Mouse (Mus musculus): ENCODE results near the gene Senp1.
A peak's percentile ranks its signal among the peaks of the same experiment; 100 is the strongest.

Gene Senp1

DNA sequence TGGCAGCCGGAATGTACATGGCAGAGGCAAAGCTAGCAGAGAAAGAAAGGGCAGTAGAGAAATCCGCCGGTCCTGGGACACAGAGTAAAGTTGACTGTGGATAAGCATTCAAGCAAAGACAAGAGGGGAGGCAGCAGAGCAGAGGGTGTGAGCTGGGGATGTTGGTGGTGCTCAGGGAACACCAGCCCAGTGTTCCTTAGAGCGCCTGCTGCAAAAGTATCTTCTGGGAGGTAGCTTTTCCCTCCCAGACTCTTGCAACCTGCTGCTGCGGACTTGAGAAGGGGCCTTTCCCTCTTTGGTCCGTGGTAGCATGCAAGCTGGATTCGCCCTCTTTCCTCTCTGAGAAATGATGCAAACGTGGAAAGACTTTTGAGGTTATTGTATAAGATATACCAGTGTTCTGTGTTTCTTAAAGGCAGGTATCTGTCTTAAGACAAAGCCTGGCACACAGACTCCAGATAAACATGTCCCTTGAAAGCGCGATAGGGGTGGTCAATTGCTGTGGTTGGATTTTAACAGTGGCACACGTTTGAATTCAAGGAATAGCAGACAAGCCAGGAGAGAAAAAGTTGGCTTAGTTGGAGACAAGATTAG, 14.3 kb upstream of the Senp1 start:
- no peak for DNase-seq (ENCODE audit: low read depth in 1 of 2, low spot score in 2 of 2)

DNA sequence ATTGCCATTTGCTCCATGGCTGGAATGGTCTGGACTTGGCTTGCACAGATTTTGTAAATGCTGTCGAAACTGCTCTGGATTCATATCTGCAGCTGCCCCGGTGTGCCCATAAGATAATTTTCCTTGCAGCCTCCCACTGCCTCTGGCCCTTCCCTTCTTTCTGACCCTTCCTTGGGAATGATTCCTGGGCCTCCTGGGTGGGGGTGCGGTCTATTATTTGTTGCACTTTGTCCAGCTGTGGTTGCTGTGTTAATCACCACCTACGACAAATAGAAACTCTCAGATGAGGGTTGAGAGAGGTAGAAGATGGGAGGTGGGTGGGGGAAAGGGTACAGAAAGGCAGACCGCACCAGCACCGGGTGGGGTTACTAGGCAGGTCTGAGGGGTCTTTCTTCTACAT, 13.7 kb upstream of the Senp1 start:
- no peak for DNase-seq (ENCODE audit: low read depth in 1 of 2, low spot score in 2 of 2)

DNA sequence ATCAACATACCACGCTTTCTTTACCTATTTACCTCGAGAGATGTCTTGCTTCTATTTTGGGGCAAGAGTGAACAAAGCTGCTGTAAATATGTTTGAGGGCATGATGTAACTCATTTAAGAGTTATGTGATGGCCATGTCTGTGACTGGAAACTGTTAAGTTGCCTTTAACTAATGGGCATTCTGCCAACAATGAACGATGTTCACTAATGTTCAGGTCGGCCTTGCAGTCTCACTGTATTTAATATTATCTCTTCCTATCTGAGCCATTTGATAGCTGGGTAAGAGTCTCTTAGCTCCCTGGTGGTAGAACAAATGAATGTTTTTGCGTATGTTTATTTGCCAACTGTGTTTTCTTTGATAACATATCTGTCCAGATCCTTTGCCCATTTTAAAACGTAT, 13.0 kb upstream of the Senp1 start:
- no peak for DNase-seq (ENCODE audit: low read depth in 1 of 2, low spot score in 2 of 2)

DNA sequence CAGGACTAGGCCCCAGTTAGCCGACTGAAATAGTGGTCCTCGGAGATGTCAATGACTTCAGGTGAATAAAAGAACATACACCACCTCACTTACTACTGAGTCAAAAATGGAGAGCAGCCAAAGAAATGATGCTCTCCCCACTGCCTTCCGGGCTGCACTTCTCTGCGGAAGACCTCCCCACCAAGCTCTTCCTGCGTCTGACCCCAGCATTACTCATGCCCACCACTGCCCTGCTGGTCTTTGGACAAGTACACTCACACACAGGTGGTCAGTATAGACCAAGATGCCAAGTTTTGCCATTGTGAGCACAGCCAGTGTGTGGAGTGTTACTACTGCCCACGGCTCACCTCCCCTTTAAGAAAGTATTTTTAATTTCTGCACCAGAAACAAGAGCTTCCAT, 8.9 kb upstream of the Senp1 start:
- DNase-seq (ENCODE audit: low read depth in 1 of 2, low spot score in 2 of 2): no peak

DNA sequence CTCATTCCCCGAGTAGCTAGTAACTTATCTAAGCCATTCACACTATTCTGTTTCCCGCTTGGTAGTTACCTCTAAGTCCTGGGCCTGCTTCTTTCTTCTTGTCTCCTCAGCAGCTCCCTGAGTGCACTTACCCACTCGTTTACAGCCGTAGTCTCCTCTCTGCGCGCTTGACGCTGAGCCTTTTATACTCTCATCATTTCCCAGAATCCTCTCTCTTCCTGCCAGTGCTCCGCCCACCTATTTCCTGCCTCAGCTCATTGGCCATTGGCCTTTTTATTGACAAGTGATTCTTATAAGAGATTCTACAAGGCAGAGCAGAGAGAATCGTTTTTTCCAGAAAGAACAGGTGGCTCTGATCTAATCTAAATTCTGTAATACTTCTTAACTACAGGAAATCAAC, 5.0 kb upstream of the Senp1 start:
- no peak for DNase-seq (ENCODE audit: low read depth in 1 of 2, low spot score in 2 of 2)

DNA sequence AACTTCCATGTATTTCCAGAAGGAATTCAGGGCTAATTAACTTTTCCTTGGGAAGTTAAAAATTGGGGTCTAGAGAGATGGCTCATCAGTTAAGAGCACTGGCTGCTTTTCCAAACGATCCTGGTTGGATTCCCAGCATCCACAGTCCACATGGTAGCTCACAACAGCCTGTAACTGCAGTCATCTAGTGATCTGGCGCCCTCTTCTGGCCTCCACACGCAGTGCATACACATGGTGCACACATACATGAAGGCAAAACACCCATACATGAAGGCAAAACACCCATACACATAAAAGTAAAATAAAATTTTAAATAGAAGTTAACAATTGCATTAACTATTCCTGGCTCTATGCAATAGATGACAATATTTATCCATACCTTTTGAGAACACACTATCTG, 3.4 kb upstream of the Senp1 start:
- DNase-seq (ENCODE audit: low read depth in 1 of 2, low spot score in 2 of 2): no peak

DNA sequence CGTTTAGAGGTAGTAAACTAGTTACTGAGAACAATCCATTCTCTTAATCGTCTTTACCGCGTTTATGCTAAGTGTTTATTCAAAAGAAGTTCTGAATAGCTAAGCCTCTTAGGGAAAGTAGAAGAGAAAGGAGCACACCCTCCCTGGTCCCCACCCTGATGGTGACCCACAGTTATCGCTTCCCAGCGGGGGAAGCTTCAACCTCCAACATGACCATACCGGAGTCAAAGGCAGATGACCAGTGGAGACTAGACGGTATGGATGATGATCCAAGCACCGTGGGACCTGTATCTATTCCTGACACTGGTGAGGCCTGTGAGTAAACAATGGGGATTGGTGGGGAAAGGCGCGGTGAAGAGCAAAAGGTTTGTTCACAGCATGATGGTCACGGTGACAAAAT, 1.4 kb upstream of the Senp1 start:
- no peak for DNase-seq (ENCODE audit: low read depth in 1 of 2, low spot score in 2 of 2)

DNA sequence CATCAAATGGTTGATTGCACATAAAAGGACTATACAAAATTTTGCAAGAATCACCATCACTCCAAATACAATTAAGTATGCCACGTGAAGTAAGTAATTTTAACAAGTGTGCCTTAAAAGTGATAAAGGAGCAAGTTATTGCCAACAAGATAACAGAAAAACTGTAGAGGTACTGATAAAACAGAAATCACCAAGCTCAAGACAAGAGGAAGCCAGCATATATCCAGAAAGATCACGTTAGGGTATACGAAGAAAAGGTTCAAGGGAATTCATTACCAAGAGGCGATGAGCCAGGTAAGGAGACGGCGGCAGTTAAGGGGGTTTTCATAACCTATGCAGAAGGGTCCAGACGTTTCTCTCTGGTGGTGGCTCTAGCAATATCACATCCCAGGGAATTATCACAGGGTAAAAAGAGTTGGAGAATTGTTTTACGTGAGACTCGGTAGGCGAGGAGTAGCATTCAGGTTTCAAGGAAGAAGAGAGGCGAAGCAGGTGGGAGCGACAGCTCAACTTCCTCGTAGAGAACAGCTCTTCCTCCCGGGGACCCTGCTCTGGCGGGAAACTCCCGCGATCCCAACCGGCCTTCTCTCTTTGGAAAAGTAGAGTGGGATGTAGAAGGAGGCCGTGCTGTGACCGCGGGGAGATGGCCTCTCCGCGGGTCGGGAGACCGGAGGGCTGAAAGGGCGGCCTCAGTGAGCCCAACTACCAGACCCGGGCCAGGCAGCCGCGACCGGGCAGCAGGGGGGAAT, 998 bp downstream of the Senp1 start, which contains the start of gene Pfkm:
Gene Pfkm (plus strand): TSS at position 218 of the 749 bp plus-strand sequence.
- no peak for DNase-seq (ENCODE audit: low read depth in 1 of 2, low spot score in 2 of 2)

DNA sequence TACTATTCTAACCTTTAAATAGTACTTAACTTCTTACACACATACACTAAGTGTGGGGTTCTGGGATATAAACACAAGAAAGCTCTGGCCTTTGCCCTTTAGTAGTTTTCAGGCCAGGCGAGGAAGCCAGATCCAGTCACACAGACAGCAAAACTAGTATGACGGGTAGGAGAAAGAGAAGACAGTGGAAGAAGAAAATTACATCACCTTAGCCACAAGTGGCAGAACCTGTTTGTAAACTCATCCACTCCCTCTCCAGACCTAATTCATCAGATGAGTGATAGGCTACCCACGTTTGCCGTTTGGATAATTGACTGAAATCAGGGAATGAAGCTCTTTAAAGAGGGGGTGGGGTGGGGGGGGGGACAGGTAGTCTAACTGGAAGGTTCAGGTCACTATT, 1.7 kb downstream of the Senp1 start:
- DNase-seq (ENCODE audit: low read depth in 1 of 2, low spot score in 2 of 2): no peak

DNA sequence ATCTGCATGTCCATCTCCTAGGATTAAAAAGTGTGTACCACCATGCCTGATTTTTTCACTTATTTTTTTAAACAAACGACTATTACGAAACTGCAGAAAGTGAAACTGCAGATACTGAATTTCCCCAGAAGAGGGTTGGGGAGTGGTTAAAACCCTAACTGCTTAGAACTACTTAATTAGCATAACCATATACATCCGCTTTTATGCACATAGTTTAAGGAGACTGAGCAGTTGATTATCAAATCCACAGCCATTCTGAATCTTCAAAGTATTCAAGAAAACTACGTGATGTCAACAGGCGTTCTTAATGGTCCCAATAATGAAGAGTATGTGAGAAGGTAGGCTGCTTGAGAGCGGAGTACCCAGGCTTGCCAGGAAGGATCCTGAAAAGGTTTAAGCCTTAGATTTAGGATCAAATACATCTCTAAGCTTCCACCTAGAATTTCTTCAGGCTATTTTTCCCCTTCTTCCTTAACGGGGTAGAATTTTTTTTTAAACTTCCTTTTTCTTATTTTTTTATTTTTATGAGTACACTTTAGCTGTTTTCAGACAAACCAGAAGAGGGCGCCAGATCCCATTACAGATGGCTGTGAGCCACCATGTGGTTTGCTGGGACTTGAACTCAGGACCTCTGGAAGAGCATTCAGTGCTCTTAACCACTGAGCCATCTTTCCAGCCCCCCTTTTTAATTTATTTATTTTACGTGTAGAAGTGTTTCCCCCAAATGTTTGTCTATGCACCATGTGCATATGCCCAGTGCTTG, 3.9 kb downstream of the Senp1 start:
- peak in 1 of 2 experiments; percentile 23 for DNase-seq (ENCODE audit: low read depth in 1 of 2, low spot score in 2 of 2)

DNA sequence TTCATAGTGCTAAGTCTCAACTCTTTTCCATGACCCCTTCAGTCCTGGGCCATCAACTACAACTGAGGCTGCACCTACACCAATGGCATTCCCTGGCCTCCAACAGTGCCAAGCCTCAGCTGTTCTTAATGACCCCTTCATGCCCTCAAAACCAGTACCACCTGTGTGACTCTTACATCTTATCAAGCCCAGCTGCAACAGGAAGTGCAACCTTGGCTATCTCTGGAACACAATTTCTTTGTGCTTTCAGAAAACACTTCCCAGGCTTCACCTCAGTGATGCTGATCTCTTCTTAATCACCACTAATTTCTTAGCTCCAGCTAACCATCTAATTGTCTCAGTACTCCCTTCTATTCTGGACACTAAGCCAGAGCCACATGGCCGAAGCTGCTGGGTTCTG, 4.7 kb downstream of the Senp1 start:
- no peak for DNase-seq (ENCODE audit: low read depth in 1 of 2, low spot score in 2 of 2)

DNA sequence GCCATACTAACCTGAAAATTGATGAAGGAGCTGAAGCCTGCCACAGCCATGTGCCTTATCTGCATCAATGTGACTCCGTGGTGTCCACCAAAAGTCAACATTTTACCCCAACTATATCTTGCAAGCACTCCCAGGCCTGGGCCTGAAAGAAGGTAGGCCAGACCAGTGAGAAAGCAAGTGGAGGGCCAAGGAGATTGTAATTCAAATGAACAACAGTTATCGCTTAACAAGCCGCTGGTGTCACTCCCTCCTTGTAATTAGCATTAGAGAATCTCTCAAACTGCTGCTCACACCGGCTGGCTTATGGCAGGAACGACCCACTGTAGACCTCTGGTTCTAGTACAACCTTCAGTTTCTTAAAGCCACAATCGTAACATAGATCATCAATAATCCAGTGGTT, 16.6 kb downstream of the Senp1 start:
- DNase-seq (ENCODE audit: low read depth in 1 of 2, low spot score in 2 of 2): no peak

DNA sequence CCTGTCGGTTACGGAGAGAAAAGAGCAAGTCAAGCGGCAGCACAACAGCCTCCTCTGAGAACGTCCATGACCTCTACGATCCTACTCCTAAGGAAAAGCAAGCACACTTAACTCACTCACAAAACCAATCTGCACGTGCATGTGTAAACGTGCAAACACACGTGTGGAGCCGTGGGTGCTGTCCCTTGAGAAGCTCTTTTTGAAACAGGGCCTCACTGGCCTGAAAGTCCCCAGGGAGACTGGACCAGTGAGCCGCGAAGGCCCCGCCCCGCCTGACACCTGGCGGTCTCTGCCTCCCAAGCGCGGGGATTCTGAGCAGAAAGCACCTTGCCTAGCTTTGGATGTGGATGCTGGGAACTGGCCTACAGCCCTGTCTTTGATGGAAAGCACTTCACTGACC, 18.5 kb downstream of the Senp1 start:
- no peak for DNase-seq (ENCODE audit: low read depth in 1 of 2, low spot score in 2 of 2)

DNA sequence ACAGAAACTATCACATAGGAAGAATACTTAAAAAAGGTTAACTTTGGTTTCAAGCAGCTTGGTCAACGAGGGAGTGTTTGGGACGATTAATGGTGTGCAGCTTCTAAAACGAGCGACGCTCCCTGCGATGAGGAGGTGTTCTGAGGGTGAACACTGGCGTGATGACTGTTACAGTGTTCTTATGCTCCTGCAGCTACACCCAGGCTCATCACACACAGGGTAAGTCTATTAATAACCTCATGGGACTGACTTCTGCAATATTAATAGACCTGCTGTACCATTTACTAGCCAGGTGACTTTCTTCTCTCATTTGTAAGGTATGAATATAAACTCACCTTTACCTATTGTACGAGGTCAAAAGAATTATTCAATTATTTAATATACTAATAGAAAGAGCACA, 19.0 kb downstream of the Senp1 start:
- no peak for DNase-seq (ENCODE audit: low read depth in 1 of 2, low spot score in 2 of 2)

DNA sequence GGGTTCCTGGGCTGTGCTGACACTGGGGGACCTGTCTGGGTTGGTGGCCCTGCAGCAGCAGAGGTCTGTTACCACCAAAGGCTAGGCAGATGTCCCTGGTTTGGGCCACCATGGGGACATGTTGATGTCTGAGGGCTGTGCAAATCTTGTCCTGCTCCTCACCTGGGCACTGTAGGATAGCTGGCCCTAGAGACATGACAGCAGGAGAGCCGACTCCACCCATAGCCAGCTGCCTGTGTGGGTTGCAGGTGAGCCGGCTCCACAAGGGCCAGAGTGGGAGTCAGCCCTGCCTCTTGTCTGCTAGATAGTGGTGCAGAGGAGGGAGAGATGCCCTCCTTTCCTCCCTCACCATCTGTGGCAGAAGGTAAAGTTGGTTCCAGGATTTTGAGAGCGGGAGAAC, 23.2 kb downstream of the Senp1 start:
- no peak for DNase-seq (ENCODE audit: low read depth in 1 of 2, low spot score in 2 of 2)

DNA sequence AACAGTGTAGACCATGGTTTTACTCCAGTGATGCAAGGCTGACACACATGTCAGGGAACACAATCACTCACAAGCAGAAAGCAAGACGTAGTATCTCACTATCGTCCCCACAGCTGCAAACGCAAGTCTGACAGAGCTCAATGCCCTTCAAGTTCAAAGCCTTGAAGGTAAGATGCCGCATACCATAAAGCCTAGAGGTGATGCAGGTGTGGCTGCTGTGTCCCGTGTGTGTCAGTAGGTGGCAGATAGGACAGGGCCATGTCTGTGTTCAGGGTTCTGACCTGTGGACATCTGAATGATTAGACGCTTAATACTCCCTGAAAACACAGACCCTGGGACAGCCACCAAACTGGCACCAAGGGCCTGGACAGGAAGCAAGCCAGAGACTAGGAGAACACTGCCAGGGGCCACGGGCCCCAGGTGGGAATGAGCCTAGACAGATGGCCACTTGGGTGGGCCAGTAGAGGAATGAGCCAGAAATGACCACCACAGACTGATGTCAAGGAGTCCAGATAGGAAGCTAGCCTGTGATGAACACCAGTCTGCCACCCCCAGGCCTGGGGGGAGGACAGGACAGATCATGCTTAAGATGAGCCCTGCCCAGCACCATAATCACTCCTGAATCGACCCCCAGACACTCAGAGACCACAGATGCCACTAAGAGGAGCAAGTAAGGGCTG, 23.8 kb downstream of the Senp1 start:
- DNase-seq (ENCODE audit: low read depth in 1 of 2, low spot score in 2 of 2): no peak

DNA sequence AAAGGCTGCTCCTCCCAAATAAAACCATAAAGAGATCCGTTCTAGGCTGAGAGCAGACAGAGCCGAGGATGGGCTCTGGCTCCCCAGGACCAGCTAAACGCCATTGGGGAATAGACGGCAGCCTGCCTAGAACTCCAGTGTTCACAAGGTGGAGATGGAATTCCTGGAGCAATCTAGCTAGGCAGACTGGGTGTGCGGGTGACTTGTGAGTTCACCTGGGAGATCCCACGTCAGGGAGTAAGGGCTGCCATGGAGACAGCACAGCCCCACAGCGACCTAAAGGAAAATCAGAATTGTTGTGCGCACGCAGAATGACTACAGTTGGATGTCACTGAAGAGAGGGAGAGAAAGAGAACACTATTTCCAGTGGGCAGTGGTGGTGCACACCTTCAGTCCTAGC, 25.0 kb downstream of the Senp1 start:
- no peak for DNase-seq (ENCODE audit: low read depth in 1 of 2, low spot score in 2 of 2)

DNA sequence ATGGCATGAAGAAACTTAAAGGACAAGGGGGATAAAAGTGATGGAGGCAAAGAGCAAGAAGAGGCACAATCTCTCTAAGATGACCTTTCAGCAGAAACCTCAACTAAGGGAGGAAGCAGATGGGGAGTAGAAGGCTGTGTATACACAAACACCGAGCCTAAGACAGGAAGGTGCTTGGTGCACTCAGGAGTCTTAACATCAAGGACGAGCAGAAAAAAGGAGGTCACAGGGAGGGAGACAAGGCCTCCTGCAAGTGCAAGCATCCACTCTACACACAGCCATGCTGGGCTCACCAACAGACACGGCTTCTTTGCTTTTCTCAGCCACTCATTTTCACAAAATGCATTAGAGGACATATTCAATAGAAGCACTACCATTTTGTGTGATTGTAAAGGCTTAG, 26.1 kb downstream of the Senp1 start:
- DNase-seq (ENCODE audit: low read depth in 1 of 2, low spot score in 2 of 2): no peak

DNA sequence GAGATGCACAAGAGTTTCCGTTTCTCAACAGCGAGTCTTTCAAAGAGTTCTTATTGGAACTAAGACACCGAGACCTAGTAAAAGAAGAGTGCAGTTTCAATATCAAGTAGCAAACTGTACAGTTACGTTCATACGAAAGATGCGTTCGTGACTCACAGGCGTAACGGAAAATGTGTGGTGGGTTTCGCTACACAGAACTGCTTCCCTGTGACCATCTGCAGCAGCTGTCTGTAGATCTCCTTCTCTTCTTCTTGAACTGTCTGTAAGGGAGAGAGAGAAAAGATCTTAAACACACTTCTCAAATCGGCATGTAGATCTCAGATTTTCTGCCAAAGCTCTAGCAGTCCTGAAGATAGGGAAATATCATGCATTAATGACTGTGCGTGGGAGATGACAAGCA, 26.9 kb downstream of the Senp1 start:
- DNase-seq (ENCODE audit: low read depth in 1 of 2, low spot score in 2 of 2): no peak

DNA sequence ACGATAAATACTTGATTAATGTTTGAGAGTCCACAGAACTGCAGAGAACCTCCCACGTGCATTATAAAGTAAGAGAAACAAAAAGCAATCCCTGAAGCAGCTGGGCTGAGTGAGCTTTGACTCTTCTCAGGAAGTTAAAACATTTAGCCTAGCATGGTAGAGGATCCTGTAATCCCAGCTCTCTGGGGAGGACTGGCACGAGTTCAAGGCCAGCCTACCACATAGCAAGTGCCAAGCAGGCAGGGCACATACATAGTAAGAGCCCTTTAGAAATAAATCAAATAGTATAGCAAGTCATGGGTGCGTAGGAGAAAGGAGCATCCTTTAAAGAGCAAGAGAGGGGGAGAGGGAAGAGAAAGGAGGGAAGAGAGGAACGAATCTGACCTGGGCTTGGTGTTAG, 27.7 kb downstream of the Senp1 start:
- no peak for DNase-seq (ENCODE audit: low read depth in 1 of 2, low spot score in 2 of 2)

DNA sequence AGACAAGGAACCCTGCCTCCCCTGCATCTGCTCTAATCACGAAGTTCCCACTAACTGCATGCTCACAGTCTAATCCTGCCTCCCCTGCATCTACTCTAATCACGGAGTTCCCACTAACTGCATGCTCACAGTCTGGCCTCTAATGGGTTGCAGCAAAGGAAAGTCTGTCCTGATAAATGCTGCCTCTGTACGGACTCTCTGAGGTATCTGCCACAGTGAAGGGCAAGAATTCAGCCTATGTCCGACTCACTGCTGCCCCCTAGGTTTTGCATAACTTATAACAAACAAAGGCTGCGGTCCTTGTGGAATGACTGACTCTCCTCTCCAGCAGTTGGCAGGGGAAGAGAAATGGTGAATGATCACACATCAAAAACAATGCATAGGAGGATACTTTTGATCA, 38.3 kb downstream of the Senp1 start:
- DNase-seq (ENCODE audit: low read depth in 1 of 2, low spot score in 2 of 2): no peak

DNA sequence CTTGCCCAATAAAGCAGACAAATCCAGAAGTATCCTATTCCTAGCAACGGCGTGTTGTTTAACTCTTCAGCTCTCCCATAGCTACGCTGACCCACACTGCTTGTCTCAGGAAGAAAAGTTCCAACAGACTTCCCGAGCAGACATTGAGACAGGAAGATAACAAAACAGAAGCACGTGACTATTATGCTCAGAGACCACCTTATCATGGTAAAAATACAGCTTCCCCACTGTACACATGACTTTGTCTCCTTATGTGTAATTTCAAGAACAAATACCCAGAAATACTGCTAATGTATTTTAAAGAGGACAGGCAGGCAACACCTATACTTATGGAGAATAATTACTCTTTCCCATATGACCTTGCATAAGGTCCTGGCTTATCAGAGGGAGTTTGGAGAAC, 41.9 kb downstream of the Senp1 start:
- DNase-seq (ENCODE audit: low read depth in 1 of 2, low spot score in 2 of 2): no peak

Measured in monocyte, adult 2 months (primary cell).